Mouse (Mus musculus) C2C12 (cell line): ENCODE results near the gene Nkx6-1.

ENCODE experiments used
- CEBPB ChIP-seq: IDR thresholded peaks from one replicate; pipeline ENCODE4 v1.6.1; 2011; ENCODE audit warnings: low read depth, mild to moderate bottlenecking, control low read depth, moderate library complexity
- MAX ChIP-seq: IDR thresholded peaks from one replicate; pipeline ENCODE4 v1.6.1; 2011; ENCODE audit warnings: mild to moderate bottlenecking, control low read depth

GRCm38 (mm10) chr5:101668475-101668874 is 3.7 kb upstream of the Nkx6-1 start:
- TF ChIP-seq CEBPB (no peak), MAX (no peak)
